Mouse (Mus musculus) kidney, adult 2 months (tissue): ENCODE results near the gene Psma6.

Experiments used
- CTCF ChIP-seq: fragments of 200-500 bp; conservative IDR thresholded peaks from 2 replicates; pipeline ENCODE4 v1.5.1; 2011; ENCODE audit warnings: low read depth, mild to moderate bottlenecking, control low read depth, low read length, moderate library complexity, mixed read lengths; ENCODE audit not compliant: insufficient read depth, insufficient read length
- POLR2A ChIP-seq: fragments of 200-500 bp; IDR thresholded peaks from one replicate; pipeline ENCODE4 v1.6.1; 2011; ENCODE audit warnings: low read depth, low read length, control low read depth

- TF ChIP-seq POLR2A (no peak), CTCF (no peak)
These were observed 81.5 kb downstream of the Psma6 start for GRCm38 (mm10) chr12:55465401-55465983.
